Mouse (Mus musculus) liver, embryonic 14.5 days (tissue): Measurements from ENCODE around the gene Dapk1.
A peak's percentile ranks its signal among the peaks of the same experiment; 100 is the strongest.

Experiments
- CTCF ChIP-seq: IDR thresholded peaks from 2 replicates; pipeline ENCODE4 v1.5.1; 2016; ENCODE audit warnings: antibody characterized with exemption, low read depth, control low read depth
- EP300 ChIP-seq: IDR thresholded peaks from 2 replicates; pipeline ENCODE4 v1.6.1; 2016; ENCODE audit warnings: antibody characterized with exemption, low read depth

DNA sequence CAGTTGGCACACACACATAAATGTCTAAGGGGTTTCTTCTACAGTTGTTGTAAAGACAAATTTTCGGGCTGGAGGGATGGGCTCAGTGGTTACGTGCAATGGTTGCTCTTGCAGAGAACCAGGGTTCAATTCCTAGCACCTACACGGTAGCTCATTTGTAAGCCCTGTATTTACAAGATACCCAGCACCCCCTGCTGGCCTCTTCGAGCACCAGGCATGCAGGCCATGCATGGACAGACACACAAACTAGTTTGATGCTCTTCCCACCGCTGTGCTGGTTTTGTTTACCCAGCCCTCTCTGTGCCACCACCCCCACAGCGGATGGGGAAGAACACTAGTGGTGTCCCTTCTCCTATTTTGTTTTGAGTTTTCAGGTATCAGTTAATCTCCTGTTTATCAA lies 138.5 kb downstream of the Dapk1 start:
- TF ChIP-seq CTCF (peak; percentile 56), EP300 (no peak)
